Mouse (Mus musculus) midbrain, embryonic 10.5 days (tissue): ENCODE data around the gene Kcnq1. TPM values are rescaled to one million over a fixed set of nuclear protein-coding genes. Genes with fewer than 3 reads are reported as not detected.
A peak's percentile ranks its signal among the peaks of the same experiment; 100 is the strongest.

Source experiments
- DNase-seq: peaks from one replicate; pipeline ENCODE4 v3.0.0-alpha.2; 2017; ENCODE audit warnings: low spot score
- H3K27ac ChIP-seq: fragments of 300-500 bp; sonication (generic); replicated peaks from 2 replicates; pipeline ENCODE4 v1.5.1; 2016; ENCODE audit warnings: mild to moderate bottlenecking
- H3K27me3 ChIP-seq: fragments of 300-500 bp; sonication (generic); 2 replicates; pipeline ENCODE4 v1.6.1; 2016; ENCODE audit warnings: low read depth, mild to moderate bottlenecking; ENCODE audit not compliant: poor library complexity, severe bottlenecking
- H3K36me3 ChIP-seq: fragments of 300-500 bp; sonication (generic); 2 replicates; pipeline ENCODE4 v1.6.1; 2016; ENCODE audit warnings: mild to moderate bottlenecking, moderate library complexity
- H3K4me1 ChIP-seq: fragments of 300-500 bp; sonication (generic); 2 replicates; pipeline ENCODE4 v1.6.1; 2016
- H3K4me3 ChIP-seq: fragments of 300-500 bp; sonication (generic); 2 replicates; pipeline ENCODE4 v1.5.1; 2016; ENCODE audit warnings: mild to moderate bottlenecking, moderate library complexity
- H3K9me3 ChIP-seq: fragments of 300-500 bp; sonication (generic); replicated peaks from 2 replicates; pipeline ENCODE4 v1.6.1; 2016; ENCODE audit warnings: mild to moderate bottlenecking
- WGBS: fragments of 180-500 bp; shearing (Covaris S2); methylation state at CpG from one replicate; pipeline ENCODE4 v1.1.7; 2016; 5-methylcytosine and 5-hydroxymethylcytosine counted together
- polyA plus RNA-seq: library from polyadenylated mRNA; unstranded; fragments of >200 nt; fragmentation: Nextera tagmentation; extraction: Ambion mirVana; gene quantifications from 2 replicates; pipeline ENCODE4 v1.2.1, GENCODE M21; 2016

Kcnq1 gene
- polyA plus RNA-seq, 1 experiment from 2014 or later = 0.69 TPM

DNA sequence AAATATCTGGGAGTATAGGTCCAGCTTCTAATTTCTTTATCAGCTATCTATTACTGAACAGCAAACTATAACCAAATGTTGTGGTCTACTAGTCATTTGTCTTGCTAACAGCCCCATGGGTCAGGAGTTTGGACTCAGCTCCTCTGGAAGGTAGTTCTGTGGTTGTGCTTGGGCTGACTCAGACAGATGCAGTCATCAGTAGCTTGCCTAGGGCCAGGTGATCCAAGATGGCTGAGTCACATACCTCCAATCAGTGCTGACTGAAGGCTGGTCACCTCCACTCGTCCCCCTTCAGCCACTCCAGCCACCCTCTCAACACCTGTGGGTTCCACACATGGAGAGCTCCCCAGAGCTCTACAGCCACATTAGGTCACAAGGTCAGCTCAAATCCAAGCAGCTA, 250.9 kb downstream of the Kcnq1 start:
- no peak for DNase-seq
- Histone ChIP-seq H3K27ac (no peak overlapping the region), H3K36me3 (no peaks in the 10 kb centered on the region), H3K4me3 (no peak overlapping the region), H3K9me3 (no peaks in the 10 kb centered on the region), H3K27me3 (peaks cover 16% of the 10 kb centered on the region; the same call in 1 of the 2 replicates), H3K4me1 (peaks cover 7% of the 10 kb centered on the region)
- 67% methylated on average over 1 of the region's 1 CpGs for WGBS

DNA sequence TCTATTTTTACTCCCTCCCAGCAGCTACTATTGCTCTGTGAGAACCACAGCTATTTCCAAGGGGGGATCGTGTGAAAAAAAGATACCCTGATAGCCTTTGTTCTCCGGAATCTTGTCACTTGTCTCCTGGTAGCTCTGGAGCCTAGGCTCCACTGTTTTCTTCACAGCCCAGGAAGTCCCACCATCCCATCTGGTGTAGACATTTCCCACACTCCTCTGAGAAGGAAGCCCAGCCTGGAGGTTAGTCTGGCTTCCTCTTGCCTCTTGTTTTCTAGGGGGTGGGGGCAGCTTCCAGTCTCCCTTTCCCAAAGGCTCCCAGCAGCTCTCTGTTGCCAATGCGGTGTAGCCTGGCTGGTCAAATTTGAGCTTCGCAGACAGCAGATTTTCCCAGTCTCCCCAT, 251.7 kb downstream of the Kcnq1 start:
- Histone ChIP-seq H3K4me3 (no peak overlapping the region), H3K27ac (peak overlapping the region; percentile 33; the same call in 1 of the 2 replicates), H3K9me3 (no peaks in the 10 kb centered on the region), H3K27me3 (peaks cover 17% of the 10 kb centered on the region; the same call in 1 of the 2 replicates), H3K36me3 (no peaks in the 10 kb centered on the region), H3K4me1 (peaks cover 7% of the 10 kb centered on the region)
- WGBS = 78% methylated on average over 4 of the region's 4 CpGs
- no peak for DNase-seq

DNA sequence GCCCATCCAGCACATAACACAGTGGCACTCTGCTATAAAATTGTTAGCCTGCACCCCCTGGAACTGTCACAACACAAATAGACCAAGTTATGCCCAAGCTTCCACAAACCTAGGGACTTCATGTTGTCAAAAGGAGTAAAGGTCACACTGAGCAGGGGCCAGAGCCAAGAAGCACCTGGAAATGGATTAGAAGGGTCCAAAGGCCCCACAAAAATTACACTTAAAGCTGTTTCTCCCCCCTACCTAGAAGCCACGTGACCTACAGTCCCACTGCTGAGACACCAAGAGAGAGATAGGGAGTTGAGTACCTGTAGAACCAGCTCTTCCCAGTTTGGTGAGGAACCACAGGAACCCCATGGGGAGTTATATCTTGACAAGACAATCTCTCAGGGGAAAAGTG, 253.6 kb downstream of the Kcnq1 start:
- Histone ChIP-seq H3K4me1 (peaks cover 7% of the 10 kb centered on the region), H3K36me3 (no peaks in the 10 kb centered on the region), H3K27me3 (peaks cover 25% of the 10 kb centered on the region; the same call in 1 of the 2 replicates), H3K27ac (no peak overlapping the region), H3K4me3 (no peak overlapping the region), H3K9me3 (no peaks in the 10 kb centered on the region)
- DNase-seq = no peak
- WGBS = 91% methylated on average over 1 of the region's 1 CpGs

DNA sequence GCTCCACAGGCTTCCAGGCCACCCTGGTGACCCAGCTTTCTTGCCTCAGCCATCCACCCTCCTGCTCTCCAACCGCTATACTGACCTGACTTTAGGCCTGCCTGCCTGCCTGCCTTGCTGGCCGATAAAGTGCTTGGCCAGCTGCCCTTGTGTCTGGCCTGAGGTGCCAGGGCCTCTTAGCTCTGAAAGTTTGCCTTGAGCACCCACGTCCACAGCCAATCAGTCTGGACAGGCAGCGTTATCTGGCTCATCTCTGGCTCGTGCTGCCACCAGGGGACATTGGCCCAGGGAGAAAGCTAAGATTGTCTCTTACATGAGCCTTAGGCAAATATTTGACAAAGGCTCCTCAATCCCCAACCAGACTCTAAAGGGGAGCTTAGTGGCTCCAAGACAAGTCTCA, 254.6 kb downstream of the Kcnq1 start:
- H3K36me3 ChIP-seq = no peaks in the 10 kb centered on the region
- no peaks in the 10 kb centered on the region for H3K9me3 ChIP-seq
- H3K27me3 ChIP-seq = peaks cover 35% of the 10 kb centered on the region; the same call in 1 of the 2 replicates
- H3K27ac ChIP-seq = 0 out of 2 replicates have a peak overlapping the region, but pooled peaks have one; percentile 3
- DNase-seq = no peak
- H3K4me1 ChIP-seq = peaks cover 14% of the 10 kb centered on the region
- H3K4me3 ChIP-seq = no peak overlapping the region
- 69% methylated on average over 5 of the region's 5 CpGs for WGBS

DNA sequence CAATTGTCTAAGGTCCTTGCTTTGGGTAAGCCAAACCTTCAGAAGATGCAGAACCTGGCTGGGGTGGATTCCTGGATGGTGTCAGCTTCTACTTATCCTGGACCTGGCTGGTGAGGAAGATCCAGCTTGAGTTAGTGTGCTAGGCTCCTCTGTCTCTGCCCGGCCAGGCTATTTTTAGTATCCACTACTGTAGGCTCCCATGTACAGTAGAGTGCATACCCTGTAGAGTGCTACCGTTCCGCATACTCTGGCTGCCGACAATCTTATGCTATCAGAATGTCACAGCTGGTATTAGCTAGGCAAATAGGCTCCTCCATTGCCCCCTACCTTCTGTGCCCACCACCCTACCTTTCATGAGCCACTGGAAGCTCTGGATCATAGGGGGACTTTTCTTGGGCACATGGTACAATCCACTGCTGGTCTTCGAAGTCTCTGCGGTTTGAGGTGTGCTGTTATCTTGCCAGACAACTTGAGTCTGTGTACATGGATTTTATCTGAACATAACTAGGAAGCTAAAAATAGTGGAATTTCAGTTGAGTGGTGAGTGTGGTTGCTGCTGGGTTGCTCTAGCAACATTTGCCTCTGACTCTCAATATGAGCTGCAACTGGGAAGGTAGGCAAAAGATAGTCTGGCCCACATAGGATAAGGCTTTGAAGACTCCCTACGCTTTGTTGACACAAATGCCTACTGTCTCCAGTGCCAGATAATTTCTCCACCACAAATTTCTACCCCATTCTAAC, 258.1 kb downstream of the Kcnq1 start:
- Histone ChIP-seq H3K9me3 (no peaks in the 10 kb centered on the region), H3K27me3 (peaks cover 39% of the 10 kb centered on the region), H3K36me3 (no peaks in the 10 kb centered on the region), H3K4me3 (no peak overlapping the region), H3K27ac (no peak overlapping the region), H3K4me1 (peaks cover 18% of the 10 kb centered on the region)
- WGBS = 93% methylated on average over 7 of the region's 7 CpGs
- DNase-seq = no peak

DNA sequence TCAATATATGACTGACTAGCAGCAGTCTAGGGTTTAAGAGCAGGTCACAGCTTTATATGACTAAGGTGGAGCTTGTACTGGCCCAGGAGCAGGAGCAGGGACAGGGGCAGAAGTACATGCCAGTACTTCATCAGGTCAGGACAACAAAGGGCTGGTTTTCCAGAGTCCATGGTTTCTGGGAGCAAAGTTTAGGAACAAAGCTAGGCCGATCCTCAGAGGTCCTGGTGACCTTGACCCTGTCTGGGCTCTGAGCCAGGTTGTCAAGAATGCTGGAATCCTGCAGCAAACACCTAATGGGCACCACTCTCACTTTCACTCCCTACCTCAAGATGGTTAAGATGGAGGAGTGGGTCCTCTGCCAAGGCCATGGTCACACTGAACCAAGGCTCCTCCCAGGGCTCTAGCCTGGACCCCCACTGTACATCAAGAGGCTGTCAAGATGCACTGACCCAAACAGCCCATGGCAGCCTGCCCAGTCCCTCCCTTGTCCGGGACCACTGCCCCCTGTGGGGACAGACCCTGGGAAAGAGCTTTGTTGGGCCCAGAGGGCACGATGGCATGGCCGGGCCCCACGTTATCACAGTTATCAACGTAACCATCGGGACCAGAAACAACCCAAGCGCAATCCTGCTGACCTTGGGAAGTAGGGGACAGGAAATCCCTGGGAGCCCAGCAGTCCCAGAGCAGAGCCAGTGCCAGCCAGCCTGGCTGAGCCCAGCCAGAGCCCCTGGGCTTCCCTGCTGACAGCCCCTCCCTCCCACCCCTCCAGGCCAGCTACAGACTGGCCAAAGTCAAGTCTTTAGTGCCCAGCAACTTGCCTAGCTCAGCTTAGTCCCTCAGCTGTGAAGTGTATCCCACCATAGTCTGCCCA, 259.0 kb downstream of the Kcnq1 start:
- Histone ChIP-seq H3K27ac (no peak overlapping the region), H3K36me3 (no peaks in the 10 kb centered on the region), H3K27me3 (peaks cover 37% of the 10 kb centered on the region), H3K4me3 (no peak overlapping the region), H3K4me1 (peaks cover 18% of the 10 kb centered on the region), H3K9me3 (no peaks in the 10 kb centered on the region)
- no peak for DNase-seq
- 90% methylated on average over 8 of the region's 8 CpGs for WGBS

DNA sequence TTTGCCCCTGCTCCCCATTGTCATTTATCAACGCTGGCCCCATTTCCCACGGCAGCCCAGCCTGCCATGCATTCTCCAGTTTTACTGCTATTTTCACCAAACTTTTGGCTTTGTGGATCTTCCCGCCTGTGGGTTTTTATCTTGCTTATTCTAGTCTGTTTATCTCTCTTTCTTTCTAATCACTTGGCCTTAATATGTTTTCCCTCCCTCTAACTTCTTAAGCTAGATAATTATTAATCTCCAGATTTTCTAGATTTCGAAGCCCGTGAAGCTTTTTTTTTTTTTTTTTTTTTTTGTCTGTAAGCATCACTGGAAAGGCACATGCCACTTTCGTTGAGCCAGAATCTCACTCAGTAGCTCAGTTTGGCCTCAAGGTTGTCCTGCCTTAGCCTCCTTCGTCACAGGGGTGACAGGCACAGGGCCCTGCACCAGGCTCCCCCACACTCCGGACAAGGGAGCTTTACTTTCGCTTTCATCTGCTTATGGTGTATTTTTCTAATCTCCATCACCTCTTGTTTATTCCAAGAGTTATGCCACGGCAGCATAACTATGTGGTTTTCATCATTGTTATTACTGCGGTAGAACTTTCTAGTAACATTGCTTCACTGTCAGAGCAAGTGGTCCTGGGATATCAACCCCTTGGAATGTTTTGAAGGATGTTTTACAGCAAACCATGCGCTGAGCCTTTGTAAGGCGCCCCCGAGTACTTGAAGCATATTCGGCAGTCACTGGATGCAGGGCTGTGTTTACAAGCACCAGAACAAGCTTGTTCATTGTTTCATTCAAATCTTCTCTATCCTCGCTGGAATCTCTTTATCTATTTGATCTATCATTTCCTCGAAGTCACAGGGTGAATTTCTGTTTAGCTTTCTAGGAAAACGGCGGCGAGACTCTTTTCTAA, 261.5 kb downstream of the Kcnq1 start:
- WGBS = 78% methylated on average over 20 of the region's 20 CpGs
- Histone ChIP-seq H3K36me3 (no peaks in the 10 kb centered on the region), H3K27ac (no peak overlapping the region), H3K4me3 (no peak overlapping the region), H3K27me3 (peaks cover 30% of the 10 kb centered on the region), H3K9me3 (no peaks in the 10 kb centered on the region), H3K4me1 (peaks cover 15% of the 10 kb centered on the region)
- DNase-seq = no peak

DNA sequence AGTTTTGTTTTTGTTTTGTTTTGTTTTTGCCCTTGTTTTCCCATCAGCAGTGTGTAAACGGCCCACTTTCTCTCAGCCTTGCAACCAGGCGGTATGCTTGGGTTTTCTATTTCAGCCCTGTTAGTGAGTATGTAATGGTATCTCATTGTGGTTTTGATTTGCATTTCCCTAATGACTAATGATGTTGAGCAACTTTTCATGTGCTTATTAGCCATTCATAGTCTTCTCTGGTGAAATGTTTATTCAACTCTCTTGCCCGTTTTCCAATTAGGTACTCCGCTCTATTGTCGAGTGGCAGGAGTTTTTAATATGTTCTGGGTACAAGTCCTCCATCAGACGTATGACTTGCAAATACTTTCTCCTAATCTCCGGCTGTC, 262.1 kb downstream of the Kcnq1 start:
- WGBS = 70% methylated on average over 7 of the region's 7 CpGs
- H3K27me3 ChIP-seq = peaks cover 35% of the 10 kb centered on the region
- H3K27ac ChIP-seq = no peak overlapping the region
- no peak for DNase-seq
- peaks cover 20% of the 10 kb centered on the region for H3K4me1 ChIP-seq
- H3K4me3 ChIP-seq = no peak overlapping the region
- no peaks in the 10 kb centered on the region for H3K36me3 ChIP-seq
- no peaks in the 10 kb centered on the region for H3K9me3 ChIP-seq

DNA sequence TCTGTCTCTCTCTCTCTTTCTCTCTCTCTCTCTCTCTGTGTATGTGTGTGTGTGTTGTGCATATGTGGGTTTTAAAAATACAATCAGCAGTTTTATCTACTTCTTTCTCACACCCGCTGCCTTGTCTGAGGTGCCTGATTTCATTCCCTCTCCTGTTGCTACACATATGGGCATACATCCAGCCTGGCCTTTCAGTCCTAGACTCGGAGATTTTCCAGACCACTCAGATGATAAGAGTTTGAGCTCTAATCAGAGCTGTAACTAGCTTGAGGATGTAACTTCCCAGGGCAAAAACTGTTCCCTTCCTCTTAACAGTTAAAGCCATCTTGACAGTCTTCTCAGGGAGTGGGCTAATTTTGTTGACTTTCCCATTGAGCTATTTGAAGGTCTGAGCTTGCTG, 265.2 kb downstream of the Kcnq1 start:
- Histone ChIP-seq H3K27me3 (peaks cover 37% of the 10 kb centered on the region), H3K36me3 (no peaks in the 10 kb centered on the region), H3K9me3 (no peaks in the 10 kb centered on the region), H3K4me1 (peaks cover 14% of the 10 kb centered on the region), H3K4me3 (no peak overlapping the region), H3K27ac (no peak overlapping the region)
- 89% methylated on average over 2 of the region's 2 CpGs for WGBS
- DNase-seq = no peak

DNA sequence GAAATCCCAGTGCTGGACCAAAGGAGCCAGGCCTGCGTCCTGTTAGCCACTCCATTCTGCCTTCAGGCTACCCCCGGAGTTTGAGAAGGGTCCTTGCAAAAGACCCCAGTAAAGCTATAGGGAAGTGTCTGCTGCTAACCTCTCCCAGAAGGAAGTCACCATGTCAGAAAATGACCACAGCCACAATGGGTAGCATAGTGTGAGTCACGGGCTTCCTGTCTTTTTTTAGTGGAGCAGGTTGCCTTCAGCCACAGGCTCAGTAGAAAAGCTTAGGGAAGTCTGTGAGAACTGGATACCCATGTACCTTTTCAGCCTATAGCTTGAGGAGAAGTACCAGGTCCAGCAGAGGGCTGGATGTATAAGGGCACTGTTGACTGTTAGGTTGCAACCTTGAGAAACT, 267.1 kb downstream of the Kcnq1 start:
- Histone ChIP-seq H3K9me3 (no peaks in the 10 kb centered on the region), H3K4me3 (no peak overlapping the region), H3K36me3 (no peaks in the 10 kb centered on the region), H3K27ac (no peak overlapping the region), H3K27me3 (peaks cover 40% of the 10 kb centered on the region), H3K4me1 (0 out of 2 replicates have a peak, but pooled peaks cover 10% of the 10 kb centered on the region)
- DNase-seq = no peak
- WGBS = 87% methylated on average over 3 of the region's 3 CpGs

DNA sequence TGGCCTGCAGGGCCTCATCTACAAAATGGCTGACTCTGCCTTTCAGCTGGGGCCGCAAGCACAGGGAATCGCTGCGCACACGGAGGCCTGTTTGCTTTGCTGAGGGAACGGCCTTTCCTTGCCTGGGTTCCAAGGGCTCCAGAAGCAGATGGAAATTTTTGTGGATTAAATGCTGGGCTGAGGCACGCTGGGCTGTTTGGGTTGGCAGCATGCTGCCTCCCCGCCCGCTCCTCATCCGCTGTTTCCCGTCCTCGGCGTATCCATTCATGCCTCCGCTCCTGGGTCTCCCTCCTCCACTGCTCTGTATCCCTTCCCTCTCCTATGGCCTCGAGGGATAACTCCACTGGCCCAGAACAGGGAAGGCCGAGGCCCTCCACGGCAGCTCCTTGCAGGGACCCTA, 269.8 kb downstream of the Kcnq1 start:
- no peak overlapping the region for H3K4me3 ChIP-seq
- no peak for DNase-seq
- H3K27ac ChIP-seq = no peak overlapping the region
- peaks cover 53% of the 10 kb centered on the region for H3K27me3 ChIP-seq
- H3K36me3 ChIP-seq = no peaks in the 10 kb centered on the region
- WGBS = 89% methylated on average over 16 of the region's 16 CpGs
- 0 out of 2 replicates have a peak, but pooled peaks cover 10% of the 10 kb centered on the region for H3K4me1 ChIP-seq
- H3K9me3 ChIP-seq = no peaks in the 10 kb centered on the region

DNA sequence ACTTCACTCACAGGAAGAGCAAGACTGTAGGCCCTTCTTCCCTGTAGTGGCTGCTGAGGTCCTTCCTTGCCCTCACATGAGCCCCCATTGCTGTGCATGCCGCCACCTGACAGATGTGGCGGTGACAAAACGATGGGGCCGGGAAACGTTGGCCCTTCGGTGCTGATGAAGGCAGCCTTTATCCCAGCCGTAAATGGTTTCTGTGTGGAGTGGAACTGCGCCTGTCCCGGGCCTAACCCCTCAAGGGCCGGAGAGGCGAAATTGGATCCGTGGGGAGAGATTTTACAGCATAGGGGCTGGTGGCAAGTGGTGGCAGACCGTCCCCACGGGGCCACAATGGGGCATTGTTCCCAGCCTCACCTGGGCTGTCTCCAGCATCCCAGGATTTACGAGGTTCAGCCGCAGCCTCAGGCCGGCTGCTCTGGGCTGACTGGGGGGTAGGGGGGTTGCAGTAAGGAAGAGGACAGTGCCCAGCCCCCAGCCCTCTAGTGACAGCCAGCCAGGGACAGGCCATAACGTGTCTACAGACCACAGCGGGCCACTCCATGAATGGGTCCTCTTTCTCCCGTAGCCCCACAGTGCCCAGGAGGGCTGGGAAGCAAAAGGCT, 274.4 kb downstream of the Kcnq1 start:
- WGBS = 83% methylated on average over 20 of the region's 20 CpGs
- Histone ChIP-seq H3K27me3 (peaks cover 34% of the 10 kb centered on the region), H3K27ac (peak overlapping the region; percentile 33; the same call in 1 of the 2 replicates), H3K4me3 (no peak overlapping the region), H3K4me1 (peaks cover 7% of the 10 kb centered on the region), H3K9me3 (no peaks in the 10 kb centered on the region), H3K36me3 (no peaks in the 10 kb centered on the region)
- no peak for DNase-seq
